1 mouse cellular context compared by ENCODE assay signal in genomic region chr5:66086304-66086703, GRCm38 (mm10).
TF ChIP-seq lines count a peak whose summit lies in the region.

No protein-coding gene starts in this region.

TF ChIP-seq in CH12.LX, 34 proteins besides CTCF, POLR2A, EP300 and RAD21 (continued from another document):
- TF ChIP-seq PAX5 (IDR thresholded peaks at IDR 0.05; ENCODE audit: low read length) (no peak), KAT2A (IDR thresholded peaks at IDR 0.05; ENCODE audit: insufficient replicate concordance, low read length) (no peak), HCFC1 (IDR thresholded peaks at IDR 0.05; ENCODE audit: low read depth, low read length) (no peak), MEF2A (IDR thresholded peaks at IDR 0.05; ENCODE audit: borderline replicate concordance, low read depth, low read length) (no peak), BHLHE40 (IDR thresholded peaks at IDR 0.05; ENCODE audit: low read depth, low read length) (no peak), MYC (IDR thresholded peaks at IDR 0.05; ENCODE audit: low read depth, low read length) (no peak), GABPA (IDR thresholded peaks at IDR 0.05; ENCODE audit: insufficient replicate concordance, low read depth, low read length) (no peak)
